Mouse (Mus musculus) CD4-positive, CD25-positive, alpha-beta regulatory T cell, adult 2 months (primary cell): ENCODE results near the gene Ryr2.
"Not testable (repeated sequence)": the region's sequence is repeated elsewhere in the genome, so short reads cannot be mapped to it uniquely, and the experiment has no call there.

Source experiments
- DNase-seq: peaks from one replicate; pipeline ENCODE4 v3.0.0-alpha.2; 2012; ENCODE audit warnings: low read depth, low spot score

Gene Ryr2

GRCm38 (mm10) chr13:11941724-11942123, 165.0 kb downstream of the Ryr2 start:
- no peak for DNase-seq

- not testable (repeated sequence) for DNase-seq
Measured at GRCm38 (mm10) chr13:11934297-11935060, 172.3 kb downstream of the Ryr2 start.

- DNase-seq: no peak
Measured at GRCm38 (mm10) chr13:11933334-11933733, 173.4 kb downstream of the Ryr2 start.

GRCm38 (mm10) chr13:11928709-11929108, 178.0 kb downstream of the Ryr2 start:
- no peak for DNase-seq

- DNase-seq: no peak
Measured at GRCm38 (mm10) chr13:11927727-11928126, 179.0 kb downstream of the Ryr2 start.

GRCm38 (mm10) chr13:11926720-11927500, 179.8 kb downstream of the Ryr2 start:
- no peak for DNase-seq

- no peak for DNase-seq
Measured at GRCm38 (mm10) chr13:11926215-11926614, 180.5 kb downstream of the Ryr2 start.

GRCm38 (mm10) chr13:11924732-11925131, 182.0 kb downstream of the Ryr2 start:
- no peak for DNase-seq

- DNase-seq: no peak
Measured at GRCm38 (mm10) chr13:11920495-11920894, 186.2 kb downstream of the Ryr2 start.

GRCm38 (mm10) chr13:11919448-11919847, 187.3 kb downstream of the Ryr2 start:
- no peak for DNase-seq

- no peak for DNase-seq
Measured at GRCm38 (mm10) chr13:11915619-11916018, 191.1 kb downstream of the Ryr2 start.

GRCm38 (mm10) chr13:11914682-11915081, 192.1 kb downstream of the Ryr2 start:
- DNase-seq: no peak

- DNase-seq: no peak
Measured at GRCm38 (mm10) chr13:11912208-11912607, 194.5 kb downstream of the Ryr2 start.

- no peak for DNase-seq
Measured at GRCm38 (mm10) chr13:11908123-11908522, 198.6 kb downstream of the Ryr2 start.

GRCm38 (mm10) chr13:11905126-11905525, 201.6 kb downstream of the Ryr2 start:
- no peak for DNase-seq

GRCm38 (mm10) chr13:11903272-11903671, 203.5 kb downstream of the Ryr2 start:
- no peak for DNase-seq

- no peak for DNase-seq
Measured at GRCm38 (mm10) chr13:11902856-11903255, 203.9 kb downstream of the Ryr2 start.

GRCm38 (mm10) chr13:11900631-11901030, 206.1 kb downstream of the Ryr2 start:
- no peak for DNase-seq

GRCm38 (mm10) chr13:11895631-11896030, 211.1 kb downstream of the Ryr2 start:
- DNase-seq: no peak

- DNase-seq: no peak
Measured at GRCm38 (mm10) chr13:11891739-11892138, 215.0 kb downstream of the Ryr2 start.

- no peak for DNase-seq
Measured at GRCm38 (mm10) chr13:11891115-11891514, 215.6 kb downstream of the Ryr2 start.

- DNase-seq: no peak
Measured at GRCm38 (mm10) chr13:11884175-11884574, 222.6 kb downstream of the Ryr2 start.

- DNase-seq: no peak
Measured at GRCm38 (mm10) chr13:11882359-11882758, 224.4 kb downstream of the Ryr2 start.
